Mouse (Mus musculus): Measurements from ENCODE around the gene Gm44596. TPM values are rescaled to one million over a fixed set of nuclear protein-coding genes. Genes with fewer than 3 reads are reported as not detected.

The Gm44596 gene
- not detected in 2 replicates for polyA plus RNA-seq (2012; rRNA removed)

GRCm38 (mm10) chr6:128375192-128375591 is at the start of gene Gm44596, which contains the start of gene Tex52:
Gene Gm44596, plus strand, starts transcription at chr6:128375503.
Gene Tex52, plus strand, starts transcription at chr6:128375456.
- DNase-seq (ENCODE audit: low spot score) = no peak

- no peak for DNase-seq (ENCODE audit: low spot score)
Observed at GRCm38 (mm10) chr6:128334397-128335124, 40.7 kb upstream of the Gm44596 start.

GRCm38 (mm10) chr6:128337467-128337866 is 37.8 kb upstream of the Gm44596 start:
- no peak for DNase-seq (ENCODE audit: low spot score)

- DNase-seq (ENCODE audit: low spot score) = no peak
Observed at GRCm38 (mm10) chr6:128338876-128339275, 36.4 kb upstream of the Gm44596 start.

- DNase-seq (ENCODE audit: low spot score) = no peak
Observed at GRCm38 (mm10) chr6:128341956-128342723, 33.2 kb upstream of the Gm44596 start.

GRCm38 (mm10) chr6:128345623-128346022 is 29.7 kb upstream of the Gm44596 start:
- DNase-seq (ENCODE audit: low spot score) = no peak

GRCm38 (mm10) chr6:128346782-128347181 is 28.5 kb upstream of the Gm44596 start:
- no peak for DNase-seq (ENCODE audit: low spot score)

GRCm38 (mm10) chr6:128349711-128350110 is 25.6 kb upstream of the Gm44596 start:
- no peak for DNase-seq (ENCODE audit: low spot score)

GRCm38 (mm10) chr6:128354140-128354539 is 21.2 kb upstream of the Gm44596 start:
- no peak for DNase-seq (ENCODE audit: low spot score)

- no peak for DNase-seq (ENCODE audit: low spot score)
Observed at GRCm38 (mm10) chr6:128355201-128355681, 20.1 kb upstream of the Gm44596 start.

GRCm38 (mm10) chr6:128355726-128356416 is 19.4 kb upstream of the Gm44596 start, which contains the start of gene Tulp3:
Gene Tulp3, minus strand, starts transcription at chr6:128355851.
- DNase-seq (ENCODE audit: low spot score) = peak; percentile 87

- DNase-seq (ENCODE audit: low spot score) = no peak
Observed at GRCm38 (mm10) chr6:128358999-128359398, 16.3 kb upstream of the Gm44596 start.

GRCm38 (mm10) chr6:128361901-128362300 is 13.4 kb upstream of the Gm44596 start:
- DNase-seq (ENCODE audit: low spot score) = no peak

GRCm38 (mm10) chr6:128362381-128363006 is 12.8 kb upstream of the Gm44596 start, which contains the start of the genes Rhno1 and Foxm1:
Gene Rhno1, minus strand, starts transcription at chr6:128362911.
Gene Foxm1, plus strand, starts transcription at chr6:128362967.
- peak; percentile 80 for DNase-seq (ENCODE audit: low spot score)

- DNase-seq (ENCODE audit: low spot score) = no peak
Observed at GRCm38 (mm10) chr6:128363007-128363825, 12.1 kb upstream of the Gm44596 start.

GRCm38 (mm10) chr6:128364721-128365120 is 10.6 kb upstream of the Gm44596 start:
- DNase-seq (ENCODE audit: low spot score) = no peak

GRCm38 (mm10) chr6:128366466-128366865 is 8.8 kb upstream of the Gm44596 start:
- no peak for DNase-seq (ENCODE audit: low spot score)

- DNase-seq (ENCODE audit: low spot score) = no peak
Observed at GRCm38 (mm10) chr6:128370040-128370439, 5.3 kb upstream of the Gm44596 start.

- DNase-seq (ENCODE audit: low spot score) = no peak
Observed at GRCm38 (mm10) chr6:128376371-128377085, 1.2 kb downstream of the Gm44596 start.

GRCm38 (mm10) chr6:128379636-128380035 is 4.3 kb downstream of the Gm44596 start:
- no peak for DNase-seq (ENCODE audit: low spot score)
